Mouse (Mus musculus): Measurements from ENCODE around the gene Oas1h.
"Not testable (repeated sequence)": the region's sequence is repeated elsewhere in the genome, so short reads cannot be mapped to it uniquely, and the experiment has no call there.

The Oas1h gene

GRCm38 (mm10) chr5:120887413-120887812 lies 26.2 kb downstream of the Oas1h start, which contains the start of gene Oas1g:
Gene Oas1g, minus strand, starts transcription at chr5:120887613.
- not testable (repeated sequence) for DNase-seq (ENCODE audit: low spot score)

GRCm38 (mm10) chr5:120887831-120888230 lies 26.6 kb downstream of the Oas1h start:
- DNase-seq (ENCODE audit: low spot score): no peak

- DNase-seq (ENCODE audit: low spot score): not testable (repeated sequence)
Measured at GRCm38 (mm10) chr5:120888294-120888815, 27.1 kb downstream of the Oas1h start.

DNA sequence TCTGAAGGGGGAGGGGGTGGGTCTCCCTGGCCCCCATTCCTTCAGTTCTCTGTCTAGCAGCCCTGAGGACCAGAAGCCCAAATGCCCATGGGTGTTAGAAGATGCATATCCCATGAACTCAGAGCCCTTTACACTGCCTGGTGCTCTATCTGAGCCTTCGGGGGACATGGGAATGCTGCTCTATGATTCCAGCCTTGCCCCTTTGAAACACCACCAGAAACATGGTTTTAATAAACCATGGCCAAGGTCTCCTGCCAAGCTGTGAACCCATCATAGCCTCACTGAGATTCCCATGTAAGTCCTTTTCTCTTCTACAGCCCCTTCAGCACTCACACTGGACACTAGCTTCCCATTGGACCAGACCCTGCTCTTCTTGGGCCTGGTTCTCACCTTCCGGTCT lies 28.8 kb downstream of the Oas1h start:
- no peak for DNase-seq (ENCODE audit: low spot score)

DNA sequence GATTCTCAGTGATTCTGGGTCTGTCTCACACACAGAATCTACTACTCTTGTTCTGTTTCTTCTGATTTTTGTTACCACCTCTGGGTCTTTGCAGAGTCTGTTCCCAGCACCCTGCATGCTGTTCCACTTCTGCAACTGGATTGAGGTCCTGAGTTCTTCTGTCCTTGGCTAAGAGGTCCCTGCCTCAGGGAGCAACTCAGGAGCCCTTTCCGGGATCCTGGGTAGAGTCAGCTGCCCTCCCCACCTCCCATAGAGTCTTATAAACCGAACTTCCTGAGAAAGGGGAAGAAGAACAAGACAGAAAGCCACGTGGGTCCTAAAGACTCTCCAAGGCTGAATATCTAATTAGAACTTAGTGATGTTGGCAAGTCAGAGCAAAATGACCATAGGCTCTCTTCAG lies 29.8 kb downstream of the Oas1h start:
- no peak for DNase-seq (ENCODE audit: low spot score)

- DNase-seq (ENCODE audit: low spot score): not testable (repeated sequence)
Measured at GRCm38 (mm10) chr5:120891566-120892242, 30.5 kb downstream of the Oas1h start.

GRCm38 (mm10) chr5:120892243-120892660 lies 31.0 kb downstream of the Oas1h start:
- DNase-seq (ENCODE audit: low spot score): no peak

GRCm38 (mm10) chr5:120893866-120894265 lies 32.6 kb downstream of the Oas1h start:
- not testable (repeated sequence) for DNase-seq (ENCODE audit: low spot score)

DNA sequence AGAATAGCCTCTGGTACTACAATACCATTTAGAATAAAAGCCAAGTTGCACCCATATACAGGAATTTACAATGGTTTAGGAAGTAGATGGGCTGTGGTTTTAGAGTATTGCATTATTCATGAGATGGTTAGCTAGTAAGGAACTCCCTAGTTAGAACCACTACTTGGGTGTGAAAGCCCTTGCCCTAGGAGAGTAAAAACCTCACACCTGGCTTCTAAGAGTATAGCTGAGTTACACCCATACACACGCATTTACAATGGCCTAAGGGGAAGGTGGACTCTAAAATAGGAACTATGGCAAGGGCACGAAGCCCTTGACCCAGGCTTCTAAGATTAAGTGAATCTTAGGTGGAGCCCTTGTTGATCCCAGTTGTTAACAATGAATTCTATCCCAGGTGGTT lies 33.5 kb downstream of the Oas1h start:
- not testable (repeated sequence) for DNase-seq (ENCODE audit: low spot score)

DNA sequence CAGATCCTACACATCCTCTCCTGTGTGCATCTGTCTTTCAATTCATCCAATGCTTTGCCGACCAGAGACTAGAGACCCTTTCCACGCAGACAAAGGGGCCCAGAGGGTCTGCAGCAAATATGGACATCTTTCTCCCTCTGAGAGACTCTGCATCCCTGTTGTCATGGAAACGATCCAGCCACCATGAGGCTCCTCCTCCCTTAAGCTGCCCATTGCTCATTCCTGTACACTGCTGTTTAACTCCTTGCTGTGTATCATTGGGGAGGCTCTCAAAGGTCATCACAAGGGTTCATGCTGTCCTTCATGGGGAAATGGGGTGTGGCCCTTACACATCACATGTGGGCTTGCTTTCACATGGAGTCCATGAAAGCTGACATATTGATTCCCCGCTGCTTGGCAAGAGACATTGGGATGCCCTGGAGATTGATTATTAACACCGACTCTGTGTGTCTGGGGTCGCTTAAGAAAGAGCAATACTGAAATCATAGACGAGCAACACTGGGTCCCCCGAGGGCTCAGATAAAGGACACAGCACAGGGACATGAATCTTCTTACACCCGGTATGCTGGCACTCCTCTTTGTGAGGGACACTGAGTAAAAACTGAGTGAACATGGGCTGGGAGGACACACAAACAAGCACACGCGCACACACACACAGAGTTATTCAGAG lies 34.1 kb downstream of the Oas1h start:
- DNase-seq (ENCODE audit: low spot score): no peak

- no peak for DNase-seq (ENCODE audit: low spot score)
Measured at GRCm38 (mm10) chr5:120898307-120898706, 37.1 kb downstream of the Oas1h start.

- no peak for DNase-seq (ENCODE audit: low spot score)
Measured at GRCm38 (mm10) chr5:120898726-120899125, 37.5 kb downstream of the Oas1h start.

DNA sequence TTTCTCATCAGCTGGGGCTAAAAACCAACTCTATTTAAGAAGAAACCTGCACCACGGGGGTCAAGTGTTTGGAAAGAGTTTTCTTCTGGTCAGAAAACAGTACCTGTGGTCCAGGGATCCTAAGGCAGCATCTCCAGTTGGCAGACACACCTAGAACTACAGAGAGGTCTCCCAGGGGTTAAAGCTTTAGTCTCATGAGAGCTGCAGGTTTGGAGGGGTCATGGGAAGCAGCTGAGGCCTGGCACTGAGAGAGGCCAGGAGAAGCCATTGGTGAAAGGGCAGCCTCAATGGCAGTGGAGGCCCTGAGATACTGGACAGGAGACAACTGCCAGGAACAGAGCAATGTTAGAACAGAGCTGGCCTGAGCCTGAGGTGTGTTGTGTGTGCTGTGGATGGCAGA lies 39.4 kb downstream of the Oas1h start:
- no peak for DNase-seq (ENCODE audit: low spot score)

- DNase-seq (ENCODE audit: low spot score): no peak
Measured at GRCm38 (mm10) chr5:120902056-120902455, 40.8 kb downstream of the Oas1h start.

DNA sequence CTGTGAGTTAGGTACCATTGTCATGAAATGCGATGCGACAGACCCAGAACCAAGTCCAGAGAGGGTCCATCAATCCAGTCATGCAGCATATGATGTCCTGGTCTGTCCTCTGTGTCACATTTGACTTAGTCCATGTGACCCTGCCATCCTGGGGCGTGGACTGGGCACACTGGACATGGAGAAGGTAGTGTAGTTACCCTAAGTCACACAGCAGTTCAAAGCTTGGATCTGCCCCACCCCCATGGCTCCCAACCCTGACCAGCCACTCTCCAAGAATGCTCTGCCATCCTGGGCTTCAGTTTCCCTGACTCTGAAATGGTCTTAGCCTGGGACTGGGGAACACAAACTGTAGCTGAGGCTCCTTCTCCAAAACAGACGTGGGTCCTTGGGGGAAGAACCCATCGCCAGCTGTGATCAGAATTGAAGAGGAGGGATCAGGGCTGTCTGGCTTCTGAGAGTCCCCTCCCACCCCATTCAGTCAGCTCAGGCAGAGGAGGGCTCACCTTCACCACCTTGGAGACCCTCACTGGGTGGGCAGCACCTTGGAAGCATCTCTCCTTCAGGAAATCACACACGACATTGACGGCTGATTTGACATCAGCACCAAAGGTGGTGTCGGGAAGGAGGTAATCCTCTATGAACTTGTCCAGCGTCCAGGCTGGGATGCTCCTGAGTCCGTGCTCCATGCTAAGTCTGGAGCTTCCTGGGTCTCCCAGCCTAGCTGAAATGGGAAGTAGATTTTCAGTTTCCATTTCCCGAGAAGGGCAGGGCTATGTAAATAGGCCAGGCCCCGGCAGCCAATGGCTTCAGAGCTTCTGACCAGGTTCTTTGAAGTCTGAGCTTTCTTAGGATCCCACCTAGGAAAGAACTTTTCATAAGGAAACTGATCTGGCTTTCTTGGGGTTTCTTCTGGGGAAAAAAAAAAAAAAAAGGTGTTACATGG lies 45.8 kb downstream of the Oas1h start, which contains the start of gene Oas1a:
Gene Oas1a (minus strand): TSS at position 731 of the 943 bp plus-strand sequence.
- not testable (repeated sequence) for DNase-seq (ENCODE audit: low spot score)

DNA sequence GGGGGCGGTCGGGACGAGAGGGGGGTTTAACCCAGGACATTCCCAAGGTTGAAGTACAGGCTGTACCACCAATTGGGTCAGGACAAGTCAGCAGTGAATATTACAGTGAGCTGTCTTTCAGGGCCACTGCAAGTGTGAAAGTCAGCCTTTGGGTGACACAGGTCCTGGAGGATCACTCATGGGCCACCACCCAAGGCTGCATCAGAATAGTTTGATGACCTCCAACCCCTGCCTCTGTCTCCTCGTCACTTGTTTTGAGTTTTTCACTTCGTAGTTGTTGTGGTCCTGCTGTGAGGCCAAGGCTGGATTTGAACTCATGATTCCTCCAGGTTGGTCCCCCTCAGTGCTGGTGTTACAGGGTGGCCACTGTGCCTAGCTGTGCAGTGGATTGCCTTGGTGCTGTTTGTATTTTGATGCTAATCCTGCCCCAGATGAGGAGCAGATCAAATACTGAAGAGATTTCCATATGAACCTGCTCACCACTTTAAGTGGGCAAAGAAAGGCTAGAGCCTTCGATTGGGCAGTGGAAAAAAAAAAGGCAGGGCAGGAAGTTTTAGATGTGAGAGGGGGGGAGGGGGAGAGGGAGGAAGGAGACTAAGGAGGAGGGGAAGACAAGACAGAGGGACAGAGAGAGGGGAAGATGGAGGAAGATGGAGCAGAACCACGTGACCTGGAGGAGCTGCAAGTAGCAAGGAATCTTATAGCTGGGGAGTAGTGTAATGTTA lies 47.1 kb downstream of the Oas1h start:
- DNase-seq (ENCODE audit: low spot score): no peak

GRCm38 (mm10) chr5:120914204-120914603 lies 53.0 kb downstream of the Oas1h start, which contains the start of gene Oas1d:
Gene Oas1d, plus strand, starts transcription at chr5:120914536.
- not testable (repeated sequence) for DNase-seq (ENCODE audit: low spot score)

DNA sequence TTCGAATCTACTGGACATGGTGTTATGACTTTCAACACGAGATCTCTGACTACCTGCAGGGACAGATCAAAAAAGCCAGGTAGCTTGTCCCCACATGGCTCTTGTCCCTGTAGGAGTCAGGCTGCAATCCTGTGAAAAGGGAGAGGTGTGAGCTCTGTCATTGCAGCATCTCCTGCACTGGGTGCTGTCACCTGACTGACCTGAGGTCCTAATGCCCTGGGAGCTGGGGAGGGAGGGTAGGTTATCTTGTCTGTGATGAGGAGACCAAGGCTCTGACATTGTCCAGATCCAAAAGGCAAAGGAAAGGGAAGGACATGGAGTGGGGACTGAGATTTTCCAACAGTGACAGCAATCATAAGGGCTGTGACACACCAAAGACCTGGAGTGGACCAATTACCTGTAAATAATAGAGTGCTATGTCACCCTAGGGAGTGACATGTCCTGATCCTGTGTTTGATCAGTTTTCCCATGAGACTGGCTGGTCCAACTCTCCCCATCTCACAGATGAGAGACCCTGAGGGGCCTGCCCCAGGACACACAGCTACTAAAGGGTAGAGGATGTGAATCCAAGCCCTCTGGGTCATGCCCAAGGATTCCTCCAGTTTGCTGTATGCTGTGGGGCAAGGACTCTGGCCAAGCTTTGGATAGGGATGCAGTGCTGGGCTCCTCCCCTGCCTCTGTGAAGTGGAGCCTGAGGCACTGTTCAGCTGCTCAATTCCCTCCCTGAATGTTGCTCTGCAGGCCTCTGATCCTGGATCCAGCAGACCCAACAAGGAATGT lies 58.1 kb downstream of the Oas1h start:
- not testable (repeated sequence) for DNase-seq (ENCODE audit: low spot score)

DNA sequence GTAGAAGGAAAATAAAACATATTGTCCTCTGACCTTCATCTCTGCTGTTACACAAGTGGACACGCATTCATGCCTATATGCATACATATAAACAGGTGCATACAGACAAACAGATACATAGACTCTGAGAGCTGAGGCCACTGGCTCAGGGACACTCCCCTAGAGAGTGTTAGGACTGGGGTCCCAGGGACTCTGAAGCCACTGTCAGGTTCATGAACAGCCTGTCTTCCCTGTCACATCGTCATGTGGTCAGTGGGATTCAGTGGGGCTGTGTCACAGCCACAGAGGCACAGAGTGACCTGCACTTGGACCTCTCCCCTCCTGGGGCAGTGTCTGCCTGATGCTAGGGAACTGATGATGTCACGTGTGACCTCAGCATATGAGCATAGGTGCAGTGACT lies 59.1 kb downstream of the Oas1h start:
- no peak for DNase-seq (ENCODE audit: low spot score)
